Mouse (Mus musculus): ENCODE results near the gene Pih1d2.
A peak's percentile ranks its signal among the peaks of the same experiment; 100 is the strongest.

Gene Pih1d2

DNA sequence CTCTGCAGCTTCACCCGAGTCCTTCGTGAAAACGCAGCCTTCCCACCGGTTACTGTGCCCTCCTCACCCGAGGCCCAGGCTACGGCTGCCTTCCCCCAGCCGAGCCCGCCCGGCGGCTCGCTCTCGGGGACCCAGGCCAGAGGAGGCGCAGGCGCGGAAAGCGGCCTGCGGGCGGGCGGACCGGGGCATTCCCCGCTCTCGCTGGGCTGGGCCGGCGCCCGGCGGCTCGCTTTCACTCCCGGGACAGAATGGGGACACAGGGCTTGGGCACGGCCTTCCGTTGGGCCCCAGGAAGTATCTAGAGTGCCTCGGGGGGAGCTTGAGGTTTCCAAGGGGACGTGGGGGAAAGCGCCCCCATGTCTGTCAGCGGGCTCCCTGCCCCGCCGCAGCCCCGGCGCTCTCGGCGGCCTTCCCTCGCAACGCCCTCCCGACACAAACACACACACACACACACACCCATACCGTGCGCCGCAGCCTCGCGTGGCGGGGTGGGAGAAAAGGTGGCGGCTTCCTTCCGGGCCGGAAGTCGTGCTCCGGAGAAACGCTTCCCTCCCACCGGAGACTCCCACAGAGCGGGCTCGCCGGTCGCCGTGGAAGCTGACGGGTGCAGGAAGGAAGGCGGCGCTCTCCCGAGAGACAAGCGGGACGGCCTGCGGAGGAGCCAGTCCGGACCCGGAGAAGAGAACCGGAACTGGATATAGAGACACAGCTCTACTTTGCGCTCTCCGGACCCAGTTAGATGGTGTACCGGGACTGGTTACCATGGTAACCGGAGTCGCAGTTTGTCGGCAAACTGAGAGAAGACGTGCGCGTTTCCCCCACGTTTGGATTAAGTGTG lies at the start of gene Pih1d2, which contains the start of gene Nkapd1:
Gene Pih1d2 (plus strand): TSS at position 556 of the 838 bp plus-strand sequence.
Gene Nkapd1 (minus strand): TSS at position 699 of the 838 bp plus-strand sequence.
- peak; percentile 75 for DNase-seq

DNA sequence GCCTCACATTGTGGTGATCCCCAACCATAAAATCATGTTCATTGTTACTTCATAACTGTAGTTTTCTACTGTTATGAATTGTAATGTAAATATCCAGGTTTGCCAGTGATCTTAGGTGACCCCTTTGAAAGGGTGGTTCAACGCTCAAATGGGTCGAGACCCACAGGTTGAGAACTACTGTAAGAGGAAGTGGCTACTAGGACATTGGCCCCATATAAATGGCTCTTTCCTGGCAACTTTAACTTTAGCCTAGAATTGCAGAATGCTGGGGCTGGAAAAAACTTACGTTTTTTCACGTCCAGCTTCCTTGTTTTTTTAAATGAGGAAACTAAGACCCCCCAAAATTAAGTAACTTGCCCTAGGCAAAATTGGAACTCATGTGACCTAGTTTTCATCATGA lies 49.7 kb upstream of the Pih1d2 start:
- DNase-seq, result no peak

DNA sequence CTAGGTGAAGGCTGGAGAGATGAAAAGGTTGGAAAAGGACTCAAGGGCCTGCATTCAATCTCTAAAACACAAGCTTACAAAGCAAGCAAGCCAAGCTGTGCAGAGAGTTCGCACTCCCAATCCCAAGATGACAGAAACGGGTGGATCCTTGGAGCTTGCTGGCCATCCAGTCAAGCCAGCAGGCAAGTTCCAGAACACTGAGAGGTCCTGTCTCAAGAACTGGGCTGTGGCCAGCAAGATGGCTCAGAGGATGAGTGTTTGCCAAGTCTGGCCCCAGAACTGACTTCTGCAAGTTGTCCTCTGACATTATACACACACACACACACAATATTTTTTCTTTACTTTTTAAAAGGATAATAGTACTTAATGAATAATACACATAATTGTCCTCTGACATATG lies 49.2 kb upstream of the Pih1d2 start:
- no peak for DNase-seq

DNA sequence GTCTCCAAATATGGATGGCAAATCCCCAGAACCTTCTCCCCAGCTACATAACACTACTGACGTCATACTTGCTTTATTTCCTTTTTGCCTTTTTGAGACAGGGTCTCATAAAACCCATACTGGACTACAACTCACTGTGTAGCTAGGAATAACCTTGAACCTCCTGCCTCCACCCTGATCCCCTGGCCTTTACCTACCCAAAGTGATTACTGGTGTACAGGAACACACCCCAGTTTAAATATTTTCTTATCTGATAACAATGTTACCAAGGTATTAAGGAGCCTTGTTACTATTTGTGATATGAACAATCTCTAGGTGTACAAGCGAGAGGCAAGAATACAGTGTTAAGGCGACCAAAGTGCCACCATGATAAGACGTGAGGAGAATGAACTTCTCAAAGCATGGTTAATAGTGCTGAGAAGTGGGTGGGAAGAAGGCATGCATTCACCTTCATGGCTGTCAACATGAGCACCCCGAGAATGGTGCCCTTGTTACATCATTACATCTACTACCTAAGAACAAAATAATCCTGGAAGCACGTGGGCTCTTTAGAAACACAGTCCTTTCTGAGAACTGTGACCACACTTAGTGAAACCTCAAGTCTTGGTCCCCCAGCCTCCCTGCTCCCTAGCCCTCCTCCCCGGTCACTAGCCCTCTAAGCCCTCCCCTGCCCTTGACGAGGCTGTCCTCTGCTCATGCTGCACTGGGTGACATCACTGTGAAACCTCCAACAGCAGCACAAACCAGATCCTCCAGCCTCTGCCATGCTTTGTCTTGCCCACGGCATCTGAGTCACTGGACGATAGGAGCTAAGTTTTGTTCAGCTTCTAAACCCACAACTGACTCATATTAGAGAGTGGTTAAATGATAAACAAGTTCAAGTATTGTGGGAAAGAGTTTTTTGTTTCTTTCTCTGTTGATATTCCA lies 47.3 kb upstream of the Pih1d2 start:
- DNase-seq, result no peak

DNA sequence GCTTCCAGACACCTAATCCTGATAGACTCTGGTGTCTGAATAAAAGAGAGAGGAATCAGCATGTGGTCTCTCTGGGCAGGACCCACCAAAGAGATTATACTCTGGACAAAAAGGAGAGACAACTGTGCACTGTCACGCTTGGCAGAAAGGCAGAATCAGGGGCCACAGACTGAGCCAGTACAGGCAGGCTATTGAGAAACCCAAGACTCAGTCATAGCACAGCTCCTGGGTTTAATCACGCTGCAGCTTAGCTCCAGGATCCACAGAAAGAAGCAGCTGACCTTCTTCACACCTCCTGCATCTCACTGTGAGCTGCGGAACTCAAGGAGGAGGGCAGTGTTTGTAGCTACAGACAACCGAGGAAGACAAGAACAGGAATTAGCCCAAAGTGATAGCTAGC lies 36.8 kb upstream of the Pih1d2 start:
- no peak for DNase-seq

DNA sequence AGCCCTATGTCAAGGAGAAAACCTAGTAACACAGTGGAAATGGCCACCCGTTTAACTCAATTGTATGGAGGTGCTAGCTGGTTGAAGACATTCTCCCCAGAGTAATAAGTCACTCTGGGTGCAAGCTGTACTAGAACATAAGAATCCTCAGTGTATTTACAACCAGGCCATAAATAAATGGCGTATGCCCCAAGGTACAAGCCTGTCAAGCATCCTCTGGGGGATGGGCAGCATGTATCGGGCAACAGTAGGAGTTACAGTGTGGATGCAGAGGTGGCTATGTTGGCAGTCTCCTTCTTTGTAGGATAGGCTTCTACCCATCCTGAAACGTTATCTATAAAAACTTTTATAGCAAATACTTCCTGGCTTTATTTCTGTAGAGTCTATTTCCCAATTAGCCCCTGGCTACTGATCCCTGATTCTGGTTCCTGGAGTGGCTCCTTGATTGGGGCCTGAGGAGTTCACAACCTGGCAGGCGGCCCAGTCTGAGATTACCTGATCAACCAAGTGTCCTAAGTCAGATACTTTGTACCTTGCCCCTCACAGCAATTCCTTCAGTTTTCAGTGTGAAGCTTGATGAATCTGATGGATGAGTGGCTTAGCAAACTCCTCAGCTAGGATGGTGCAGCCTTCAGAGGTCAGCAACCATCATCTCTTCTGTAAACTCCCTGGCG lies 31.8 kb upstream of the Pih1d2 start:
- no peak for DNase-seq

DNA sequence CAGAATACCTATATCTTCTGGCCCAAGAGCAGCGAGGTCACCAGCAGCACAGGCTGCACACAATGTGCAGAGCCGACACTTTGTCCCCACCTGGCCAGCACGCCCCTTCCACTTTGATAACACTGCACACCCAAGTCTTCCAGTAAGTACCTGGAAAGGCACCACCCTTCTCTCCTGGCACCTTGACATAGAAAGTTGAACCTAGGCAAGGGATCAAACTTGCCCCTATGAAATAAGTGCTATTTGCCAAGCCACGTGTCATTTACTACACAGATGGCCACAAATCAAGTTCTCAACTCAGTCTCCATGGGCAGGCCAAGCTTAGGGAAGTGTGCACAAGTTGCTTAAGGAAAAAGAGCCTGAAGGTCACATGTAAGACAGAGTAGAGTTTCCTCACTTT lies 30.2 kb upstream of the Pih1d2 start:
- no peak for DNase-seq

DNA sequence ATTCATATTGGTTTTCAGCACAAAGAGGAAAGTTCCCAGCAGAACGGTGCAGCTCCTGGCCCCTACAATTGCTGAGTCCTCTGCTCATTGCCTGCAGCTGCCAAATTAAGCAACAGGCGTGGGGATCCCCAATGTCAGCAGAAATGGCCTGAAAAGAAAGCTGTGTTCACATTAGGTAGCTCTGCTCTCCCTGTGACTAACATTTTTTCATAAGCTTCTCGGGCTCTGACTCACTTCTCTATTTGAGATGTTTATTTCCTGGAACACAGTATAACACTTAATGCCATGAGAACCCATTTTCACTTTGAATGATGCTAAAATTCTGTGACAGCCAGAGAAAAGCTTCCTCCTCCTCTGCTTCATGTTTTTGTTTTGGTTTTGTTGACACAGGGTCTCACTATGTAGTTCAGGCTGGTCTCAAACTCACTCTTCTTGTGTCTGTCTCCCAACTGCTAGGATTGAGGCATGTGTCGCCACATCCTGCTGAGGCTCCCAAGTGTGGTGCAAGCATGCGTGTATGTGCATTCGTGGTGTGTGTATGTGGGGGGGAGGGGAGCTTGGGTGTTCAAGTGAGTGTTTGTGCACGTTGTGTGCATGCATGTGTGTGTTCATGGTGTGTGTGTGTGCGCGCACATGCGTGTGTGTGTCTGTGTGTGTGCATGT lies 26.1 kb upstream of the Pih1d2 start:
- no peak for DNase-seq

DNA sequence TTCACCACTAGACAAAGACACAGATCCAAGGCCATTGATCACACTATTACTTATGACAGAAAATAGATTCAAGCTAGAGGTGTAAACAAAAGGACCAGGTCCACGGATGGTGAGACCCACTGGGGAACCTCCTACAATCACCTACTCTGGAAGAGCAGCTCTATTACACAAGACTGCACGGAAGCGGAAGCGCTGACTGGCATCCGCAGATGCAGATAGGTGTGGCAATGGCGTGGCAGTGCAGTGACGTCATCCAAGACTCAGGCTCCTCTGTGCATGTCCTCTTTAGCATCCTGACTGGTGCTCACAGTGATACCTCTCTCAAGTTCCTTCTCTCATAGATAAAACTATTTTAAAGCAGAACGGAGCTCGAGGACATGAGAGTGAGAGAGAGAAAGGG lies 24.2 kb upstream of the Pih1d2 start:
- no peak for DNase-seq

DNA sequence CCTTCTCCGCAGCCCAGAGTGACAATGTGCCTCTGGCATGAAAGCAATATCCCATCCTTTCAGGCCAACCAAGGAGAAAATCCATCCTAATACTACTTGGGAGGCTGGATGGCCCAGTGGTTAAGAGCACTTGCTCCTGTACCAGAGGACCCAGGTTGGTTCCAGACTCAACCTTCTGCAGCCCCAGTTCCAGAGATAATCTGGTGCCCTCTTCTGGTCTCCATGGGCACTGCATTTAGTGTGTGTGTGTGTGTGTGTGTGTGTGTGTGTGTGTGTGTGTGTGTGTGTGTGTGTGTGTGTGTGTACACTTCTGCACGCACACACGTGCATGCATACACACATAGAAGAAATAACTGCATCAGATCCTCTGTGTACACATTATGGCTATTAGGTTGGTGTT lies 23.6 kb upstream of the Pih1d2 start:
- no peak for DNase-seq

DNA sequence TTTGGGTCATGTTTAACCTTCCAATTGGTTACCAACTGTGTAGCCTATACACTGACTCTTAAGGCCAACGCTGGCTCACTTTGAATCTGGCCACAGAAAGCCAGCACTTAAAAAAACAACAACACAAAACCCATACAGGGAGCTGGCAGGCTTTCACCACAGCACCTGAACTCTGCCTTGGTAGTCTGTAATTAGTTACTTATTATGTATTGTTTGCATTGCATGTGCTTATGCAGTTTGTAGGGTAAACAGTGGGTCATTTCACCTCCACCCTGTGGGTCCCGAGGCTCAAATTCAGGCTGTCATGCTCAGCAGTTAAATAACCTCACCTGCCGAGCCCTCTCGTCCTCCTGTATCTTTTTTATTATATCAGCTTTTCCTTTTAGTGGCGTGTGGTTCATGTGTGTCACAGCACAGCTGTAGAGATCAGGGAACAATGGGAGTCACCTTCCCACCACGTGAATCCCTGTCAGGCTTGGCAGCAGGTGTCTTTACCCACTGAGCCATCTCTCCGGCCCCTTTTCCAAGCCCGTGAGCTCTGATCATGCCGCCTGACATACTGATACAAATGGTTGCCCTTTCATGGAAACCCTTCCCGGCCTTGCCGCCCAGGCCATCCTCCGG lies 22.2 kb upstream of the Pih1d2 start:
- no peak for DNase-seq

DNA sequence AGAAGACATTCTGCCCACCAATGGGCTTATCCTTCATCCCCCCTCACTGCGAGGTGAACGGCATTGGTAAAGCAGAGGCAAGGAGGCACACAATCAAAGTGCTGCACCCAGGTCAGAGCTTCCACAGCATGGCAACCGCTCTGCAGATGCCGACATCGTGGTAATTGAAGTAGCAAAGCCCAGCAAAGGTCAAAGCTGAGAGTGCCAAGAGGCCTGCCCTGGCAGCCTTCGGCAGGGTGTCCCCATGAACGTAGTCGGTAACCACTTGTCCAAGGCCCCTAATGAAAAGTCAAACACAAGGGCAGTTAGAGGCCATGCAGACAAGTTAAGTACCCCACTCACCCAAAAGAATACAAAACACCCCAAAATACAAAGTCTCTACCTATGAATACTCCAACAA lies 20.1 kb upstream of the Pih1d2 start:
- no peak for DNase-seq

DNA sequence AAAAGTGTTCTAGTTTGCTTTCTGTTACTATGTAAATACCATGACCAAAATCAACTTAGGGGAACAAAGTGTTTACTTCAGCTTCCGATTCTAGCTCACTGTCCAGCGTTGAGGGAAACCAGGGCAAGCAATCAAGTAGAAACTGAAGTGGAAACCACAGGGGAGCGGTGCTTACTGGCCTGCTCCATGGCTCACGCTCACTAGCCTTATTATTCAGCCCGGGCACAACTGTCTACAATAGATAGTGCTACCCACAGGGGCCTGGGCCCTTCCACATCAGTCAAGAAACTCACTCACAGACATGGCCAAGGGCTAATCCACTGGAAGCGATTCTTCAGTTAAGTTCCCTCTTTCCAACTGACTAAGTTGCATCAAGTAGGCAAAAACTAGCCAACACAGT lies 15.6 kb upstream of the Pih1d2 start:
- no peak for DNase-seq

DNA sequence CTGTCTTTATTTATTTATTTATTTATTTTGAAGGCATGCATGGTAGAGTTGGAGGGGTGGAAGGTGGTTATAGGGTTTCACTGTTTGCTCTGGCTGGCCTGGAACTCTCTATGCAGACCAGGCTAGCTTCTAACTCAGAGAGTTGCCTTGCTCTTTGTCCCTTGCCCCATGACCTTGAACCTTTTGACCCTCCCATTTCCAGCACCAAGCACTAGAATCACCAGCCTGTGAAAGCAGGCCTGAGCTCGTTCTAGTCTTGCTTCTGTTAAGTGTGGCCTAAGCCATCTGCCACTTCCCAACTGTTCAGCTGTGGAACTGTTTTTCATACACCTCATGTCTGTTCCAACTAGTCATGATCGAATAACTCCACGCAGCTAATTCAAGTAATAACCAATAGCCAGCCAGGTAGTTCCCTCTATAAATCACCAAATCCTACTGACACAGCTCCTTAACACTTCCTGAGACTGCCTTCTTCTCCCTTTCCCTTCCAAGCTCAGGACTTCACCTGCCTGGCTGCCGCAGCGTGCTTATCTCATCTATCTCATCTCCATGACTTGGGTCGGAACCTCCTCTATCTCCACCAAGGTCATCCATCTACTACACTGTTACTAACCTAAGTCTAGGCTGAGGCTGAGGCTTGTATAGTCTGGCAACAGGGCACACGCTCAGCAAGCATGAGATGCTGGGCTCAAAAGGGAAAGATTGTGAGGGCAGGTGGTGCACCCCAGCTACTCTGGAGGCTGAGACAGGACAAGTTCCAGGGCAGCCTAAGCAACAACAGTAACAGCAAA lies 14.9 kb upstream of the Pih1d2 start:
- no peak for DNase-seq

DNA sequence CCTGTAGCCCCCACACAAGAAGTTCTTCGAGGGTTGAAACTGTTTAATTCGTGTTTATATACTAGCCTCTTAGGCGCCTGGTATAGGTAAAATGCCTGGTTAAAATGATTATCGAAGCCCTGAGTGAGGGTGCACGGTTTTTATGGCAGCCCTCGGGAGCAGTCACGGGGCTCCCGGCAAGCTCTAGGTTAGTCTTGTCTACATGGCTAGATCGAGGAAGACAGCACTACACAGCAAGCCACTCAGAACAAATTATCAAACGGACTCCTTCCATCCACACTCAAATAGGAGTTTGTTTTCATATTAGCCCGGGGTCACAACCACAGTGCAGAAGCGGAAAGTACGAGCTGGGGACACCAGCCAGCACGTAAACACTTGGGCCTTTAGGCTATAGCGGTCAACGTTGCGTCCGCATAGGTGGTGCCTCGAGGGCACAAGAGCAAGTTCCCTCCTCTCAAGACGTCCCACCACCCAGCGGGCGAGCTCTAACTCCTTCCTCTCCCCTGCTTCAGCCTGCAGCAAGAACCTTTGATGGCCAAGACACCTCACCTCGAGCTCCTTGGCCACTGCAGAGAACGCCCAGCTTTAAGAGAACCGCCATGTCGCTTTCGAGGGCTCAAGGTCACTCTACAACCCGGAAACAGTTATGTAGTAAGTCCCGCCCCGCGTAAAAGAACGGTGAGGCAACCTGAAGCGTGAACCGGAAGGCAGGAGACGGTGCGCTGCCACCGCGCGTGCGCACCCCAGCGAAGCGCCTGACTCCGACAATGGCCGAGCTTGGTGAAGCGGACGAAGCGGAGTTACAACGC lies 13.7 kb upstream of the Pih1d2 start, which contains the start of the genes Sdhd and Timm8b:
Gene Sdhd (minus strand): TSS at position 624 of the 809 bp plus-strand sequence.
Gene Timm8b (plus strand): TSS at position 722 of the 809 bp plus-strand sequence.
- peak; percentile 92 for DNase-seq

DNA sequence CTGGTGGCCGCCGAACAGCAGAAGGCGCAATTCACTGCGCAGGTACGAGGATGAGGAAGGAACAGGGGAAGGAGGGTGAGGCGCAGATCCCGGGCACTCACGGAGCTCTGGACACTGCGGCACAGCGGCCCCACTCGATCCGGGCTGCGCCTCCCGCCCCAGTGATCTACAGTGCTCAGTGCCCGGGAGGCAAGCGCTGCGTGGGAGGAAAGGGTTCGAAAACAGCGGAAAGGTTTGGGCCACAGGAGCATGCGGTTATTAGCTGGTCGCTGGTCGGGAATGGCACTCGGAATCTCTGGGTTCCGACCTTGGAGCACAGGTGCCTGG lies 13.2 kb upstream of the Pih1d2 start:
- no peak for DNase-seq

DNA sequence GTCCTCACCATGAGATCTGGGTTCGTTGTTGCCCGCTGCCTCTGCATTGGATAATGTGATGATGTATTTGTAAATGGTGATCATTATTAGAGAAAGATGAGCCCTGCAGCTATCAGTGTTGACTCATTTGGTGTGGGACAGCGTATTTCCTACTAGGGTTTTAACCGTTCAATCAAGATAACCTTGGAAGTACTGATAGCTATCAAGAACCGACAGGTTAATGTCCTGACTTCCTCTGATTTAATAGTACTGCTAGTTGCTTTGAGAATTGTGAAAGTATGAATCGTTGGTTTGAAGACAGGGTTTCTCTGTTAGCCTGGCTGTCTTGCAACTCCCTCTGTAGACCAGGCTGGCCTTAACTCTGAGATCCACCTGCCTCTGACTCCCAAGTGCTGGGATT lies 12.8 kb upstream of the Pih1d2 start:
- DNase-seq, result no peak

DNA sequence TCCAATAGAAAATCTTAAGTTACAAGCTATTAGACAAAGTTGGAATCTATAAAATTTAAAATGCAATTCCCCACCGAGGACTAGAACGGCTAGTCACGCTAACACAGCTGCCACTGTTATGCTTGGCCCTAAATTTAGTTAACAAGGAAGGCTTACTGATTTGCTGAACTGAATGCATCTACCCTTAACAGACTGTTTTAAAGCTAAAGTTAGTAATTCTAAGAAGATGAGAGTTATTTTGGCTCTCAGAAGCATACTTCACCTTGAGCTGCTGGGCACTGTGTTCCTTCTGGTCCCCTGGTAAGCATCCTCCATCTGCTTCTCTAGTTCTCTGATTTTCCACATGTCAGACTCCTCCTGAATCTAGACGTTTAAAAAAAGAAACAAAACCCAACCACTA lies 5.0 kb upstream of the Pih1d2 start:
- no peak for DNase-seq

DNA sequence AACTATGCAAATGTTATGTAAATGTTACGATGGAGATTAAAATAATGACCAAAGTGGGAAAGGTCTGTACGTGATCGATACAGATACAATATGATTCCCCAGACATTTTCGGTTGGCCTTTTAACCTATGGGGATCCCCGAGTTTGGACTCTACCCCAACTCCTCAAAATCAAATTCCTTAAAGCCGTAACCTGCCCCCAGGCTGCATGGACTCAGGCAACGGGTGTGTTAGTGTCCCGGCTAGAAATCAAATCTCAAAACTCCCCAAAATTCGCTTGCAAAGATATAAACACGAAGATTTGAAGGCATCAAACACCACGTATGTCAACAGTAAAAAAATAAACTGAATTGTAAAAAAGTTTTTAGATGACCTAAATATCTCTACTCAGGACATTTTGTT lies 960 bp upstream of the Pih1d2 start:
- no peak for DNase-seq

DNA sequence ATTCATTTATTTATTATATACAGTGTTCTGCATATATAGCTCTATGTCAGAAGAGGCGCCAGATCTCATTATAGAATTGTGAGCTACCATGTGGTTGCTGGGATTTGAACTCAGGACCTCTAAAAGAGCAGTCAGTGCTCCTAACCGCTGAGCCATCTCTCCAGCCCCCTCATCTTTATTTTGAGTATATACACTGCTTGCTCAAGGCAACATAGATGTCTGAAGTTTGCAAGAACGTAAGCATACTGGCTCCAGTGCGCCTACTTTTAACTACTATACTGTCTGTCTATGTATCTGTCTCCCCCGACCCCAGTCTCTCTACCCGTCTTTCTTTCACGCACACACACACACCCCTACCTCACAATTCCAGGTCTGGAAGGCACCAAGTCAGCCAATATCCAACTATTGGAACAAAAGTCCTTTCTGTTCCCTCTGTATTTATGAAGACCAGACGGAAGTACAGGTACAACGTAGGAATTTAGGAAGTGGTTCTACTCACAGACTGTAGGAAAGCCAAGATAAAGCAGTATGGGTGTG lies 741 bp downstream of the Pih1d2 start:
- no peak for DNase-seq

All from right cerebral cortex, postnatal 14 days (tissue).